Mouse (Mus musculus) lung, postnatal 36 days (tissue): ENCODE results near the gene Caskin1.

Source experiments
- DNase-seq: peaks from one replicate; pipeline ENCODE4 v3.0.0; 2022; ENCODE audit warnings: mixed read lengths

The Caskin1 gene

DNA sequence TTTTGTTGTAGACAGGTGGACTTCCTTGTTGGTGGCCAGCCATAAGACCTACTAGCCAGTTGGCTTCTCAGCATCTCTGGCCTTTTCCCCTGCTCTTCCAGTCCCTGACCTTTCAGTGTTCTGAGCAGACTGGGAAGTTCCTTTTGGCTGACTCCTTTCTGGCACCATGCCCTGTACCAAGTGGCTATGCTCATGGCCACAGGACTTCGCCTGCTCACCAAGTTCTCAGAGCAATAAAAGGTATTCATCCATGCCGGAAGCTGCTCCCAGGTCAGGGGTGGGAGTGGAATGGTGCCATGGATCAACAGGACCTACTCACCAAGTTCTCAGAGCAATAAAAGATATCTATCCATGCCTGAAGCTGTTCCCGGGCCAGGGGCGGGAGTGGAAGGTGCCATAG, 15.9 kb upstream of the Caskin1 start:
- peak; percentile 76 for DNase-seq

DNA sequence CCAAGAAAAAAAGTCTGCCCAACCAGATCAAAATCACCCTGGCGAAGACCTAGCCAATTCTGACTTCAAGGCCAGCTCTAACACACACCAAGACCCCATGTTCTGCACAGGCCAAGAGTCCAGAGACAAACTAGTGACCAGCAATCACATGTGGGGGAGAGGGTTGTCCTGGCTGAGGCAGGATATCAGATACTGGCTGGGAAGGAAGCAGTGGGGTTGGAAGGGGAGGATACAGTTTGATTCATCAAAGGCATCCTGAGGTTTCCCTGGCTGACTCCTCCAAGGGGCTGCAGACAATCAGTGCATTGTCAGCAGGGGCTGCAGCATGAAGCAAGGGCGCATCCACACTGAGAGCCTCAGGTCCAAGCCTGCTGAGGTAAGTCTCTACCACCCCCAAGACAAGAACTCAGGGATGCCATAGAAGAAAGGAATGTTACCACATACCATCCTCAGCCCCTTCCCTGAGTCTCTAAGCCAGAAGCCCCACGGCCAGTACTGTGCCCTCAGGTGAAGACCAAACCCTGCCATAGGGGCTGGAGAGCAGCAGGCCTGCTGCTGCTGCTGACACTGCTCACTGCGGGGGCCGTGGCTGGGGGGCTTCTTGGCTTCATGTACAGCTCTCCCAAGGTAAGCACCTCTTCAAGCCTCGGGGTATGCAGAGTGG, 14.7 kb upstream of the Caskin1 start, which contains the start of gene Bricd5:
Bricd5 (plus strand) TSS at position 273 of the 664 bp plus-strand sequence.
- DNase-seq = no peak

DNA sequence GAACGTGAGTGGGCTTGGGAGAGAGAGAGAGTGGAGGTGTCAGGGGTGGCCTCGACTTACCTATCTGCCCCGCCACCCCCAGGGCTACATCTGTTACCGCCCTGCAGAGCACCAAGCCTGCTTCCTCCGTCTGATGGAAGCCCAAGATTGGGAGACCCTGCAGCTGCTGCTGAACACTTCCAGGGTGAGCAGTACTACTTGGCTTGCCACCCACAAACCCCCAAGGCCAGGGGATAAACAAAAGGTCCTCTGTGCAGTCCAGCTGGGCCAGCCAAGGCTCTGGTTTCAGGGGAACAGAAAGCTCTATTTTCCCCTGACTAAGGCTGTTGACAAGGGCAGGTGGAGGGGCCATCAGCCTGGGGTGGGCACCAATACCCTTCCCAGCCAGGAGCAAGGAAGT, 13.8 kb upstream of the Caskin1 start:
- DNase-seq = no peak

DNA sequence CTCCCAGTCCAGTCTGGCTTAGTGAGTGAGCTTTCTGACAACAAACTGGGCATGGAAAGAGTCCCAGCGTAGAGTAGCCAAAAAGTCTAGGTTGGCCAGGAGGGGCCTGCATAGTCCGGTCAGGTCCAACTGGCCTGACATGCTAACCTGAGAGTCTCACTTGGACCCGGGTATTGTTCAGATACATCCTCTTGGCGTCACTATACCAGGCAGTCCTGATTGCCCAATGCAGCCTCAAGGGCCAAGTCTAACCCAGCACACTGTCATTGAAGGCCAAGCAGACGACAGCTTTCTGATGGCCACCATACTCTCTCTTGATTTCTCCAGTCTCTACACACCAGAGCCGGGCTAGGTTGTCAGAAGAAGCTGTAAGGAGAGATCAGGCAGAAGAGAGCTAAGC, 12.8 kb upstream of the Caskin1 start:
- DNase-seq = no peak

DNA sequence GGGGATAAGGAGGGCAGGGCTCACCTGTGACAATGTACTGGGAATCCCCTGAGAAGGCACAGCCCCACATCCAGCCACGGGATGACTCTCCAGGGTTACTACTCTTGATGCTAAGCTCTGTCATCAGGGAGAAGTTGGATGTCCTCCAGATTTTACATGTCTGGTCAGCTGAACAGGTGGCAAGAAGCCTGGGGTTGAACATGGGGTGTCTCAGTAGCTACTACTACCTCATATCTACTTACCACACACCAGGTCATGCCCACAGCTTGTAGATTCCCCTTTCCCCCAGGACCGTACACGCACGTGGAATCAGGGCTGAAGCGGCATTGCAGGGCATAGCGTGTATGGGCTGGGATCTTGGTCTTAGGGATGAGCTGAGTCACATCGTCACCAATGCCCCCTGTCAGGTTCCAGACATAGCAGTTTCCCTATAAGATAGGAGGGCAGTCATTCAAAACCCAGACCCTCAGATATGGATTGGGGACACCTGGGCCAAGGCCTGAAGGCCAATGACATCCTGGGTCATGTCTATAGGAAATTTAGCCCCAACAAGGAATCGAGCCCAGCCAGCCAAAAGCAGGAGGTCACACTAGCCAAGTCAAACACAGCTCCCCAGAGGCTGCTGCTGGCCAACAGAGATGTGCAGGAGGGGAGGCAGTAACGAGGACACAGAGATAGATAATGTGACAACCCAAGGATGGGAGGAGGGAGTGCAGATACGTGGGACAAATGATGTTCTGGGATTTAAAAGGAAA, 12.2 kb upstream of the Caskin1 start:
- DNase-seq = no peak

DNA sequence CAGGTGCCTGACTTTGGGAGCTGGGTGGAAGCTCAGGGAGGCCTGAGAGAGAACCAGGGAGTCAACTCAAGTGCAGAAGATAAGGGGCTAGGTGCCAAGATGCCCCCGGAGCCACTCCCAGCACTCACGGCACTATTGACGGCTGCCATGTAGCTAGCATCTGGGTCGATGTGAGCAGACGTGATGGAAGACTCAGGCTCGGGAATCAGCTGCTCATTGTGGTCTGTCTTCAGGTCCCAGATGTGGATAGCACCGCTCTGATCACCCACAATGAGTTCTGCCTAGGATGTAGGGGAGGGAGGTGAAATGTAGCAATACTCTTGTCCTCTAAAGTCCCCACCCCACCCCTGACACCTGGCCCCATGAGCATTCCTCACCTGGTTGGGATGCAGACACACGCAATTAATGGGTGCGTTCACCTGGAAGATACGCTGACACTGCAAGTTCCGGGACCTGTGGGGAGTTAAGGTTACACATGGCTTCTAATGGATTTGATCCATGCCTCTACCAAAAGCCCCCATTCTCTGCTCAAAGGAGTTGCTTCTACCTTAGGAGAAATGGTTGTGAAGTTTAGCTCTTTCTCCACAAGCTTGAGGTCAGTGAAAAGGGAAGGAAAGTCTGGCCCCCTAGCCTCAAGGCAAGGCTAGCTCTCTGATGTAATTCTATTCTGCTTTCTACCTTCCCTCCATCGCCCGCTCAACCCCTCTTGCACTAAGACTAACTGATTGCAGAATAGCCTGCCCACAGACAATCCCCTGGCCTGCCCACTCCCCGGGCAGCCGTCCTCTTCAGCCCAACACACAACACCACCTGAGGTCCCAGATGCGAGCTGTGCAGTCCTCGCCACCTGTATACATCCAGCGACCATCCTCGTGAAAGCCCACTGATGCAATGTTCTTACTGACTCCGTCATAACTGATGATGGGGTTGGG, 11.1 kb upstream of the Caskin1 start:
- no peak for DNase-seq

DNA sequence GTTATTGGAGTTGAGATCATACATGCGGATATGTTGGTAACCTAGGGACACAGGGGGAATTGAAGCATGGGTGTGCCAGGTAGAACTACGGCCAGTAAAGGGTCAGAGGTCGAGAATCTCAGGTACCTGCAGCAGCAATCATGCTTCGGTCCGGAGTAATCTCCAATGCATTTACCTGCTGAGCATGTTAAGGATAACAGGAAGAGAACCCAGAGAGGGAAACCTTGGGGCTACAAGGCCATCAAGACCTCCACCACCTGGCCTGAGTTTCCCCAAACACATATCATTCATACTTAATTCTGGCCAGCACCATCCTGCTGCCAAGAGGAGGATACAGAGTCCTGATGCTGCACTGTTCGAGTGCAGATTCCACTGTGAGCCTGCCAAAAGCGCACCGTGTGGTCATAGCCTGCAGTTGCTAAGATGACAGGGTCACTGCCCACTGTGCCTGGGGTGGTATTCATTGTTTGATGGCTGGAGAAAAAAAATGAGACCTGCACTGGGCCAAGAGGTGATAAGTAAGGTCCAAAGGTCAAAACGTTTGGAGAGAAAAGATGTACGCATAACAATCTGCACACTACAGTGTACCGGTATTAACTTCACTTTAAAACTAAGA, 10.3 kb upstream of the Caskin1 start:
- DNase-seq = no peak

DNA sequence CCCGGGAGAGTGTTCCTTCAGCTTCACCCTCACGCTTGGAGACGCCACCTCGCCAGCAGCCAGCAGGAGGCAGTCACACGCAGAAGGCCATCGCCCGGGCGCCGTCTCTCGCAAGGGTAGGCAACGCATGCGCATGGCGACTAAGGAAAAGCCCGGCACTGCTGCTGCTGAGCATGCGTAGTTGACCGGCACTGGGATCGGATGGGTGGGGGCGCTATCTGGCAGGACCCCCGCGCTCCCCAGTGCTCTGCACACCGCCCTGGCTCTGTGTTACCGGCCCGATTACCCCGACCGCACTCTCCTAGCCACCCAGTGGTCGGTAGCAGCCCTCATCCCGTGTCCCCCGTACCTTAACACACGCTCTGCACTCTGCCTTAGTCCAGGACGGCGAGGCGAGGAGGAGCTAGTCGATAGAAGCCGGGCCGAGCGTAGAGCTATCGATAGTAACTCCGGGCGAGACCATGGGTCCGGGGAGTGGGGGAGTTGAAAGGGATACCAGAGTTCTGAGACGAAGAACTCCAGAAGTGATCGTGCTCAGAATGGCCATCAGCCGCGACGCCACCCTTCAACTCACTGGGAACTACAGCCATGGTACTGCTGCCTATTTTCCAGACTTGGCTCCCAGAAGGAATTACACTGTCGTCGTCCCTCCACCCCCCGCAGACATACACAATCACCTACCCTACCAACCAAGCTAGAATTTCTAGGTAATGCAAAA, 9.6 kb upstream of the Caskin1 start, which contains the start of gene Mlst8:
Mlst8 (minus strand) TSS at position 416 of the 718 bp plus-strand sequence.
- peak; percentile 98 for DNase-seq

DNA sequence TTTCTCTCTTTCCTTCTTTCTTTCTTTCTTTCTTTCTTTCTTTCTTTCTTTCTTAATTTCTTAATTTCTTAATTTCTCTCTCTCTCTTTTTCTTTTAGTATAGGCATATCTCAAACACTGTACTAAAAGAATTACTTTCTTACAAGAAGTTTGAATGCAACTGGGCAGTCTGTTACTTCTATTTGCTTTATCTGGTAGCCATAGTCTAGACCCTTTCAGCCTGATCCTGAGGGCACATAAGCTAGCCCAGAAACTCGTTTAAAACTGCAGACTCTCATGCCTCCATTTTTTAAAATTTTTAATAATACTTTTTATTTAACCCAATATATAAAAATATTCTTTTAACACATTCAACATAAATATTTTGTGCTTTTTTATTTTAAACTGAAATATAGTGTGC, 9.0 kb upstream of the Caskin1 start:
- DNase-seq = no peak

DNA sequence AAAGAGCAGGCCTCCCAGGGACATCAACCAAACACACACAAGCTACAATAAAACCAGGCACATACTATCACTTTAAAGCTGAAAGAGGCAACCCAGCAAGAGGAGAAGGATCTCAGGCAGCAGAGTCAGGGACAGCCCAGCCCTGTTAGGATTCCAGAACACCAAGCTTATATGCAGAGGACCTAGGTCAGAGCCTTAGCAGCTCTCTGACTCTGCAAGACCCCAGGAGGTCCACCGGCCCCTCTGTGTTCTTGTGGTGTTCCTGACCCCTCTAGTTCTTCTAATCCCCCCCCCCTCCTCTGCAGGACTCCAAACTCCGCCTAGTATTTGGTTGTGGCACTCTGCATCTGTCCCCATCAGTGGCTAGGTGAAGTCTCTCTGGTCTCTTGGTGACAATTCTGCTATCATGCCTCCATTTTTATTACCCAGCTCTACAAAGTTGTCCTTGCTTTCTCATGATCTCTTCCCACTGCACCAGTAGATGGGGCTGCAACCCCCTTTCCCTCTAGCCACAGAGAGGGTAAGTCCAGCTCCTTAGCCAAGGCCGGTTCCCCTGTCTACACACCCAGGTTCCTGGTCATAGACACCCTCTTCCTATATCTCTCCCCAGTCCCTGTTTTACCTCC, 8.1 kb upstream of the Caskin1 start:
- DNase-seq = no peak

DNA sequence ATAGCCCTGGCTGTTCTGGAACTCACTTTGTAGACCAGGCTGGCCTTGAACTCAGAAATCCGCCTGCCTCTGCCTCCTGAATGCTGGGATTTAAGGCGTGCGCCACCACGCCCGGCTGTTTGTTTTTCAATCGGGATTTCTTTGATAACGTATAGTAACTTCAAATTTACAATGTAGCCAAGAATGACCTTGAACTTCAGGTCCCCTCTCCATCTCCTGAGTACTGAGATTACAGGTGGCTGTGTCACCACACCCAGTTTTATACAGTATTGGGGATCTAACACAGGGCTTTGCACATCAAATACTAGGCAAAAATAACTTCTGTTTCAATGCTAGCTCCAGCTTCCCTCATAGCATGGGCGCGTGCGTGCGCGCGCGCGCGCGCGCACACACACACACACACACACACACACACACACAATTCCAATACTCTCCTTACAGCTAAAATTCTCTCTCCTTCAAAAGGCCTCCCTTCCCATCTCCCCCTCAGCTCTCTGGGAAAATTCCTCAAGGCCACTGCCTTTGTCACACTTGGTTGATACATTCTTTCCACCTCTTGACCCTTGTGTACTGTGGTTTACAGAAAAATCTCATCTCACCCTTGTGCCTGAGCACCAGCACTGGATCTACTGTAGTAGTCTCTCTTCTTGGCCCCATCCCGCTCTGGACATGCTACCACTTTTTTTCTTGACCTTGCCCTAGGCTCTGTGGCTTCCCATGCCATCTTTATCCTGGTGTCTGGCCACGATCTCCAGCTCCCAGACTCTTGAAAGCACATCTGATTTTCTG, 7.2 kb upstream of the Caskin1 start:
- no peak for DNase-seq

DNA sequence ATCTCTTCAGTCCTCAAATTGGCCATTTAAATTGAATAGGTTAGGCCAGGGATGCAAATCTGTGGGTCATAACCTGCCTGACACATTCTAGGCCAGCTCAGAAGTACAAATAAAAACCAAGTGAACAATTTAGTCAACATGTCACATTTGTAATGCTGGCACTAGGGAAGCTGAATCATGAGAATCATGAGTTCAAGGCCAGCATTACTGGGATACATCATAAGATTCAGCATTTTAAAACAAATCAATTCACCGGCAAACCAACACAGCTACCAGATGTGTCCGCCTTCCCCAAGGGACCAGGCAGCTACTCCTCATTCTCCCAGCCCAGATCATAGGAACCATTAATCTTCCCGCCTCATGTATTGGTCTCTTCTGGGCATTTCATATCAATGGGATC, 4.9 kb upstream of the Caskin1 start:
- DNase-seq = no peak

DNA sequence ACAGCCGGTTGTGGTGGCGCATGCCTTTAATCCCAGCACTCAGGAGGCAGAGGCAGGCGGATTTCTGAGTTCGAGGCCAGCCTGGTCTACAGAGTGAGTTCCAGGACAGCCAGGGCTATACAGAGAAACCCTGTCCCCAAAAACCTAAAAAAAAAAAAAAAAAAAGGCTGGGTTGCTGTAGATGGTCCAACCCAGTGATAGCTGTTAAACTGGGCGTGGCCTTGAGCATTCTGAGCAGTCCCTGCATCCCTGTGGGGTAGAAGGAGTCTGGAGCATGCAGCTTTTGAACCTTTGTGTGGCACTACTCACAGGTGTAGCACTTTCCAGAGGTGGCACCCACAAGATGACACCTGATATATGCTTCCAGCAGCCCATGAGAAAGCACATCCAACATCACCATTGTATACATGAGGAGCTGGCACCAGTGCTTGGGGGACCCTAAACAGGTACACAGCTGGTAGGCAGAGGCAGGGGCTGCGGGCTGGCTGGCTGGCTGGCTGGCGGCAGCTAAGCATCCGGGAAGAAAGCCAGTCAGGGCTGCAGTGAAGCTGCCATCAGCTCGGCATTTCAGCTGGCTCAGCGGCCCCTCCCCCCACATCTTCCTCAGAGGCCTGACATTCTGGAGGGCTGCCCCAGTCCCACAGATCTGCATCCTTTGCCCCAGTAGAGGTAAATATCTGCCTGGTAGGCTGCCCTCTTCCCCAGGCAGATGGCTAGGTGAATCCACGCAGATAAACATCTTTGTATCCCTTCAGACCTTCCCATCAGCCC, 3.1 kb upstream of the Caskin1 start:
- DNase-seq = no peak

DNA sequence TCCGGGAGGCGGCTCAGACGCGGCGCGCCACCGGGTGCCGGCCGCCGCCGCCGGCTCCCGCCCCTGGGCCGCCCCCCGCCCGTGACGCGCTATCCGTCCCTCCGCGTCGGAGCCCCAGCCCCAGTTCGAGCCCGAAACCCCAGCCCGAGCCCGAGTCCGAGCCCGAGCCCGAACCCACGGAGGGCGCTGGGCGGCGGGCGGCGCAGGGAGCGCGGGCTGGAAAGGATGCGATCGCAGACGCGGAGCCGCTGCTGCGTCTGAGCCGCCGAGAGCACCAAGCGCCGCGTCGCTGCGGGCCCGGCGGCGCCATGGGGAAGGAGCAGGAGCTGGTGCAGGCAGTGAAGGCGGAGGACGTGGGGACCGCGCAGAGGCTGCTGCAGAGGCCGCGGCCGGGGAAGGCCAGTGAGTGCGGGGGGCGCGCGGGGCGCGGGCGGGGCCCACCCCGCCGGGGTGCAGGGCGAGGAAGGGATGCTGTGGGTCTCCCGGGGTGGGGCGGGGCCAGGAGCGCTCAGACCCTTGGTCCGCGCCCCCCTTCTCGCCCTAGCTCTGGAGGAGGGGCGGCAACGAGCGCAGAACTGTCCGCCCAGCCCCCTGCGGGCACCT, 362 bp downstream of the Caskin1 start:
- no peak for DNase-seq

DNA sequence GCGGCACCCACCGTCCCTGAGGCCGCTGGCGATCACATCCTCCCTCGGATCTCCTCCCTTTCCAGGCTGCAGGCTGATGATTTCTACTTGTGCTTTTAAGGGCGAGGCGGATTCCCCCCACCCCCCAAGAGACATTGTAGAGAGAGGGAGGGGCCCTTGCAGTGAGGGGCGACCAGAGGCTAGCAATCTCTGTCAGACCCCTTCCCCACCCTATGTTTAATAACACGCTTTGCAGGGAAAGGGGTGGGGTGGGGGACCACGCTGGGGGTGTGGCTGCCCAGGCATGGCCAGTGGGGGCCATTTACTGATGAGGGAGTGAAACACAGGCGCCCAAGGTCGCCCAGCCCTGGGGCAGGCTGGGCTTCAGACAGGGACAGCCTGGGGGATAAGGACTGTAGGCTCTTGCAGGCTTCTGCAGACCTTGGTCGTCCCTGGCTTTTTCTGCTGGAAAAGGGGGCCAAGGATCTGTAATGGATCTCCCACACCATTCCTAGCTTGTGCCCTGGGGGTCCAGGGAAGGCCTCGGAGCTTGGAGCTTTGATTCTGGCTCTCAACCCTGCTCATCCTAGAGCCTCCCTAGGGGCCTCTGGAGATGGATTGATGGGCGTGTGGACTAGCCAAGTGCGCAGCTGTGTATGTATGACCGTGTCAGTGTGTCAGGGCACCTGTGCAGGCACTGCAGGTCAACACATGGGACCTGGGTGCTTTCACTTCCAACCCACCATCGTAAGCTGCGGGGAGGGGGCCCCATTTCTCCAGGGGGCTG, 1.0 kb downstream of the Caskin1 start:
- no peak for DNase-seq

DNA sequence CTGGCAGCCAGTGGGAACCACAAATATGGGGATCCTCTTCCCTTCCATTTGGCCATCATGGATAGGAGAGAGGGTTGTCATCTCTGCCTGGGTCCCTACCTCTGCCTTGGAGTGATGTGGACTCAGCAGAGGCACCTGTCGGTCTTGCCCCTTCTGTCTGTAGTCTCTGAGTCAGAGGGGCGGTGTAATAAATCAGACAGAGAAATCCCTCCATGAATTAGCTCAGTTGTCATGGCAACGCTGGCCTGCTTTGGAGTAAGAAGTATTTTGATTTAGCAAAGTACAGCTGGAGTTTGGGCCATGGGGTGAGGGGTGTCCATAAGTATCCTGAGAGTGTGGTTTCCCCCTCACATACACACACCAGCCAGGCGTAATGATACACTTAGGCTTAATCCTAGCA, 2.0 kb downstream of the Caskin1 start:
- DNase-seq = no peak

DNA sequence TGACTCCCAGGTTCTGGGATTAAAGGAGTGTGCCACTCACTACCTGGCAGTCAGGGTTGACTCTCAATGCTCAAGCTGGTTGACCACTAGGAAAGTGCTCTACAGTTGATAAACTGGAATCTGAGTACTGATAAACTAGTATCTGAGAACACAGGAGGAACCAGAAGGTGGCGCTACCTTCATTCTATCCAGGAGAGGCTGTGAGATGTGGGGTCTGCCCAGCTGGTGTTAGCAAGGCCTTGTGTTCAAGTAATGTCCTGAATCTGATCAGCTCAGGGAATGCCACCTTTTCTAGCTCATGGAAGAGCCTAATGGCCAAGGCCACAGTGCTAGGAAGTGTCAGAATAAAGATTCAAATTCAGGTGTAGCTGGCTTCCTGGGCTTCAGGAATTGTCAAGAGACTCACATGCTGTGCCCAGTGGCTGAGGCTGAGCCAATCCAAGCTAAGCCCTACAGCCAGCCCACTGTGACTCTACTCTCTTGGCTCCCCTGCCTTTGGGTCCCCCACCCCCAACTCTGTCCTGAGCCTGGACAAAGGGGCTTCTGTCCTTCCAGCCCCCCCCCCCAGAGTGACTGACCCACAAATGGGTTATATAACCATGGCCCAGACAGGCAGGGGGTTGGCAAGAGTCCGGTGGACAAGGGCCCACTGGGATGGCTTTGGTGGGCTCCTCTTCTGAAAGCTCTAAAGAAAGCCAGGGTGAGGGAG, 6.4 kb downstream of the Caskin1 start:
- peak; percentile 81 for DNase-seq

DNA sequence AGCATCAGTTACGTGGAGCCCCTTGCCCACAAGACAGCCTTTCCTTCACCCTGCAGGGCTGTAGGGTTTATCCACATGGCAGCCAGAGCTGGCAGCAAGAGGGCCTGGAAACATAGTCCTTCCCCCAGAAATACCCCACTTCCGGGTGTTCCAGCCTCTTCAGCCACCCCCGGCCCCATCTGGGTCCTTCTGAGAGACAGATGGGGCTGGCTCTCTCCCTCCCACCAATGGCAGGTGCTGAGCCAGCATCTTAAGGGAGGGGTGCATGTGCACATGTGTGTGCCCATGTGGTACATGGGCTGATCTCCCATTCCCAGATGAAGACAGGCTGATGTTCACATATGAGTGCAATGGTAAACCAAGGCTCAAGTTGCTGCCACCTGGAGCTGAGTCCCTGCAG, 7.0 kb downstream of the Caskin1 start:
- no peak for DNase-seq
